Mouse (Mus musculus) forebrain, embryonic 16.5 days (tissue): Measurements from ENCODE around the gene Slc2a9. TPM values are rescaled to one million over a fixed set of nuclear protein-coding genes. Genes with fewer than 3 reads are reported as not detected.

Experiments used
- ATAC-seq: fragments of 200-750 bp; cut with Nextera tagmentation; 2 replicates; pipeline ENCODE4 v1.8.0; 2017; ENCODE audit warnings: mild to moderate bottlenecking, moderate library complexity
- H3K27ac ChIP-seq: fragments of 300-500 bp; sonication (generic); 2 replicates; pipeline ENCODE4 v1.5.1; 2014; ENCODE audit warnings: low read length, control low read depth
- H3K27me3 ChIP-seq: fragments of 300-500 bp; sonication (generic); replicated peaks from 2 replicates; pipeline ENCODE4 v1.6.1; 2014; ENCODE audit warnings: low read length; ENCODE audit not compliant: control insufficient read depth, insufficient read depth
- H3K36me3 ChIP-seq: fragments of 300-500 bp; sonication (generic); 2 replicates; pipeline ENCODE4 v1.6.1; 2014; ENCODE audit not compliant: control insufficient read depth, insufficient read depth
- H3K4me1 ChIP-seq: fragments of 300-500 bp; sonication (generic); replicated peaks from 2 replicates; pipeline ENCODE4 v1.6.1; 2014; ENCODE audit warnings: low read length; ENCODE audit not compliant: control insufficient read depth, insufficient read depth
- H3K4me2 ChIP-seq: fragments of 300-500 bp; sonication (generic); 2 replicates; pipeline ENCODE4 v1.6.1; 2014; ENCODE audit warnings: mild to moderate bottlenecking, low read length, control low read depth
- H3K4me3 ChIP-seq: fragments of 300-500 bp; sonication (generic); replicated peaks from 2 replicates; pipeline ENCODE4 v1.5.1; 2014; ENCODE audit warnings: mild to moderate bottlenecking, low read length, control low read depth
- H3K9ac ChIP-seq: fragments of 300-500 bp; sonication (generic); replicated peaks from 2 replicates; pipeline ENCODE4 v1.6.1; 2014; ENCODE audit warnings: low read depth, low read length, control low read depth
- H3K9me3 ChIP-seq: fragments of 300-500 bp; sonication (generic); 2 replicates; pipeline ENCODE4 v1.6.1; 2016; ENCODE audit warnings: low read length; ENCODE audit not compliant: control insufficient read depth
- WGBS: fragments of 180-500 bp; shearing (Covaris S2); extraction: QIAGEN DNeasy Blood & Tissue Kit; methylation state at CpG from one replicate; pipeline ENCODE4 v1.1.7; 2014; 5-methylcytosine and 5-hydroxymethylcytosine counted together
- polyA plus RNA-seq: library from polyadenylated mRNA; unstranded; fragments of >200 nt; fragmentation: Nextera tagmentation; extraction: Ambion mirVana; gene quantifications from 2 replicates; pipeline ENCODE4 v1.2.1, GENCODE M21; 2015

The Slc2a9 gene
- polyA plus RNA-seq, result 0.35 and 0.53 TPM in 2 replicates

- no peak for ATAC-seq
- WGBS, result 93% methylated on average over 4 of the region's 4 CpGs
- H3K4me1 ChIP-seq, result no peaks in the 10 kb centered on the region; the same call in 1 of the 2 replicates
Observed at GRCm38 (mm10) chr5:38502992-38503391, at the start of gene Slc2a9. Gene Slc2a9 (minus strand): TSS chr5:38503143.

GRCm38 (mm10) chr5:38552615-38553014, 49.7 kb upstream of the Slc2a9 start:
- WGBS, result 87% methylated on average over 3 of the region's 3 CpGs
- Histone ChIP-seq H3K27me3 (no peaks in the 10 kb centered on the region), H3K4me1 (peaks cover 3% of the 10 kb centered on the region; the same call in 1 of the 2 replicates), H3K36me3 (peaks cover 12% of the 10 kb centered on the region; the same call in 1 of the 2 replicates), H3K9ac (no peak overlapping the region), H3K27ac (no peak overlapping the region), H3K9me3 (no peaks in the 10 kb centered on the region), H3K4me2 (no peak overlapping the region), H3K4me3 (no peak overlapping the region)
- ATAC-seq, result no peak

More at GRCm38 (mm10) chr5:38502992-38503391, at the start of gene Slc2a9:
- H3K27me3 ChIP-seq, result no peaks in the 10 kb centered on the region
- no peaks in the 10 kb centered on the region for H3K9me3 ChIP-seq
- no peak within 1 kb of the TSS for H3K4me3 ChIP-seq
- H3K4me2 ChIP-seq, result no peak within 1 kb of the TSS
- H3K27ac ChIP-seq, result no peak within 1 kb of the TSS
- no peak within 1 kb of the TSS for H3K9ac ChIP-seq
- H3K36me3 ChIP-seq, result no peaks in the 10 kb centered on the region

GRCm38 (mm10) chr5:38550221-38550768, 47.4 kb upstream of the Slc2a9 start:
- no peak for ATAC-seq
- no peak overlapping the region for H3K27ac ChIP-seq
- peaks cover 7% of the 10 kb centered on the region; the same call in 1 of the 2 replicates for H3K4me1 ChIP-seq
- H3K4me2 ChIP-seq, result no peak overlapping the region
- H3K9ac ChIP-seq, result no peak overlapping the region
- peaks cover 23% of the 10 kb centered on the region for H3K36me3 ChIP-seq
- no peaks in the 10 kb centered on the region for H3K27me3 ChIP-seq
- WGBS, result 94% methylated on average over 1 of the region's 1 CpGs
- H3K9me3 ChIP-seq, result no peaks in the 10 kb centered on the region
- H3K4me3 ChIP-seq, result no peak overlapping the region

- H3K4me1 ChIP-seq, result peaks cover 7% of the 10 kb centered on the region; the same call in 1 of the 2 replicates
- H3K36me3 ChIP-seq, result peaks cover 24% of the 10 kb centered on the region
- no peak overlapping the region for H3K4me2 ChIP-seq
- no peak overlapping the region for H3K9ac ChIP-seq
- H3K4me3 ChIP-seq, result no peak overlapping the region
- H3K9me3 ChIP-seq, result no peaks in the 10 kb centered on the region
- ATAC-seq, result no peak
- no peaks in the 10 kb centered on the region for H3K27me3 ChIP-seq
- no peak overlapping the region for H3K27ac ChIP-seq
- WGBS, result 80% methylated on average over 3 of the region's 3 CpGs
Observed at GRCm38 (mm10) chr5:38549461-38549909, 46.5 kb upstream of the Slc2a9 start.

- Histone ChIP-seq H3K4me3 (no peak overlapping the region), H3K9me3 (no peaks in the 10 kb centered on the region), H3K27ac (no peak overlapping the region), H3K4me1 (peaks cover 10% of the 10 kb centered on the region), H3K36me3 (peaks cover 30% of the 10 kb centered on the region), H3K4me2 (no peak overlapping the region), H3K9ac (no peak overlapping the region), H3K27me3 (no peaks in the 10 kb centered on the region)
- 17% methylated on average over 6 of the region's 6 CpGs for WGBS
- ATAC-seq, result no peak
Observed at GRCm38 (mm10) chr5:38547375-38547774, 44.4 kb upstream of the Slc2a9 start.

- ATAC-seq, result 0 out of 2 replicates have a peak, but pooled peaks have one; percentile 4
- Histone ChIP-seq H3K4me3 (no peak overlapping the region), H3K27me3 (no peaks in the 10 kb centered on the region), H3K4me2 (no peak overlapping the region), H3K9me3 (no peaks in the 10 kb centered on the region), H3K36me3 (peaks cover 35% of the 10 kb centered on the region), H3K9ac (no peak overlapping the region), H3K27ac (no peak overlapping the region), H3K4me1 (peaks cover 10% of the 10 kb centered on the region)
- 79% methylated on average over 5 of the region's 5 CpGs for WGBS
Observed at GRCm38 (mm10) chr5:38544423-38545415, 41.8 kb upstream of the Slc2a9 start.

- Histone ChIP-seq H3K9ac (no peak overlapping the region), H3K4me1 (peaks cover 10% of the 10 kb centered on the region), H3K27ac (no peak overlapping the region), H3K27me3 (no peaks in the 10 kb centered on the region), H3K4me2 (no peak overlapping the region), H3K9me3 (no peaks in the 10 kb centered on the region), H3K4me3 (no peak overlapping the region), H3K36me3 (peaks cover 41% of the 10 kb centered on the region)
- peak; percentile 77 for ATAC-seq
- 59% methylated on average over 4 of the region's 4 CpGs for WGBS
Observed at GRCm38 (mm10) chr5:38543496-38544217, 40.7 kb upstream of the Slc2a9 start.

- Histone ChIP-seq H3K36me3 (peaks cover 39% of the 10 kb centered on the region), H3K27me3 (no peaks in the 10 kb centered on the region)
- WGBS, result 98% methylated on average over 3 of the region's 3 CpGs
Observed at GRCm38 (mm10) chr5:38541728-38542127, 38.8 kb upstream of the Slc2a9 start.

GRCm38 (mm10) chr5:38540898-38541297, 38.0 kb upstream of the Slc2a9 start:
- Histone ChIP-seq H3K9ac (no peak overlapping the region), H3K9me3 (no peaks in the 10 kb centered on the region), H3K36me3 (peaks cover 40% of the 10 kb centered on the region), H3K4me3 (no peak overlapping the region), H3K4me2 (no peak overlapping the region), H3K4me1 (peaks cover 5% of the 10 kb centered on the region), H3K27ac (no peak overlapping the region), H3K27me3 (no peaks in the 10 kb centered on the region)
- no peak for ATAC-seq
- WGBS, result 91% methylated on average over 1 of the region's 1 CpGs

More at GRCm38 (mm10) chr5:38541728-38542127, 38.8 kb upstream of the Slc2a9 start:
- H3K4me1 ChIP-seq, result peaks cover 5% of the 10 kb centered on the region
- no peak for ATAC-seq
- no peaks in the 10 kb centered on the region for H3K9me3 ChIP-seq
- H3K27ac ChIP-seq, result no peak overlapping the region
- no peak overlapping the region for H3K4me2 ChIP-seq
- H3K9ac ChIP-seq, result no peak overlapping the region
- no peak overlapping the region for H3K4me3 ChIP-seq
